Mouse (Mus musculus) CH12.LX (cell line): ENCODE data around the gene Tex22.

Experiments
- CHD2 ChIP-seq: IDR thresholded peaks from 2 replicates; pipeline ENCODE4 v1.6.1; 2011; ENCODE audit warnings: low read length, improper control_type of control experiment
- CTCF ChIP-seq, 2 experiments: IDR thresholded peaks in 1 of 2; conservative IDR thresholded peaks in 1 of 2; 2 replicates each; pipeline ENCODE4 v1.5.1; 2011 to 2012; ENCODE audit warnings: low read depth in 2 of 2, low read length in 2 of 2, improper control_type of control experiment in 1 of 2, inconsistent platforms in 1 of 2, mild to moderate bottlenecking in 1 of 2, moderate library complexity in 1 of 2
- ELF1 ChIP-seq: IDR thresholded peaks from 2 replicates; pipeline ENCODE4 v1.6.1; 2014; ENCODE audit warnings: low read depth, mild to moderate bottlenecking, inconsistent platforms, low read length, improper control_type of control experiment
- EP300 ChIP-seq: IDR thresholded peaks from 2 replicates; pipeline ENCODE4 v1.6.1; 2011; ENCODE audit warnings: low read length, improper control_type of control experiment
- MAZ ChIP-seq: IDR thresholded peaks from 2 replicates; pipeline ENCODE4 v1.6.1; 2012; ENCODE audit warnings: low read depth, mild to moderate bottlenecking, inconsistent platforms, low read length, improper control_type of control experiment, moderate library complexity
- POLR2A ChIP-seq: IDR thresholded peaks from 2 replicates; pipeline ENCODE4 v1.6.1; 2011; ENCODE audit warnings: low read depth, mild to moderate bottlenecking, improper control_type of control experiment, low read length
- RCOR1 ChIP-seq: conservative IDR thresholded peaks from 2 replicates; pipeline ENCODE4 v1.6.1; 2012; ENCODE audit warnings: low read depth, mild to moderate bottlenecking, inconsistent platforms, low read length, improper control_type of control experiment
- SIN3A ChIP-seq: IDR thresholded peaks from 2 replicates; pipeline ENCODE4 v1.6.1; 2012; ENCODE audit warnings: low read length, improper control_type of control experiment, inconsistent platforms
- TCF12 ChIP-seq: IDR thresholded peaks from 2 replicates; pipeline ENCODE4 v1.6.1; 2014; ENCODE audit warnings: low read depth, mild to moderate bottlenecking, inconsistent platforms, low read length, improper control_type of control experiment
- USF1 ChIP-seq: IDR thresholded peaks from 2 replicates; pipeline ENCODE4 v1.6.1; 2014; ENCODE audit warnings: low read depth, mild to moderate bottlenecking, inconsistent platforms, low read length, improper control_type of control experiment
- USF2 ChIP-seq: conservative IDR thresholded peaks from 2 replicates; pipeline ENCODE4 v1.6.1; 2011; ENCODE audit warnings: low read depth, low read length, improper control_type of control experiment
- ZKSCAN1 ChIP-seq: IDR thresholded peaks from 2 replicates; pipeline ENCODE4 v1.6.1; 2012; ENCODE audit warnings: low read depth, inconsistent platforms, low read length, improper control_type of control experiment, borderline replicate concordance
- ZNF384 ChIP-seq: IDR thresholded peaks from 2 replicates; pipeline ENCODE4 v1.6.1; 2012; ENCODE audit warnings: low read depth, low read length, improper control_type of control experiment, inconsistent platforms

GRCm38 (mm10) chr12:113051628-113052403, 22.5 kb upstream of the Tex22 start:
- TF ChIP-seq ZNF384, result no peak
- no peak for TF ChIP-seq CTCF (conservative IDR thresholded peaks at IDR 0.05 in 1 of 2, IDR thresholded peaks at IDR 0.05 in 1 of 2; ENCODE audit: low read depth in 2 of 2, low read length in 2 of 2)
- TF ChIP-seq USF1, result no peak
- TF ChIP-seq ELF1, result no peak
- no peak for TF ChIP-seq POLR2A
- TF ChIP-seq ZKSCAN1, result no peak
- no peak for TF ChIP-seq EP300
- no peak for TF ChIP-seq RCOR1
- no peak for TF ChIP-seq USF2
- TF ChIP-seq CHD2, result no peak
- TF ChIP-seq TCF12, result no peak
- TF ChIP-seq SIN3A, result no peak
- TF ChIP-seq MAZ, result no peak
